Mouse (Mus musculus) myocyte (in vitro differentiated cells): Measurements from ENCODE around the gene Trabd2b.

Experiments
- E2F4 ChIP-seq: IDR thresholded peaks from one replicate; pipeline ENCODE4 v1.6.1; 2011; ENCODE audit warnings: mild to moderate bottlenecking, control low read depth, moderate library complexity; ENCODE audit not compliant: insufficient read depth
- POLR2A ChIP-seq: IDR thresholded peaks from one replicate; pipeline ENCODE4 v1.6.1; 2011; ENCODE audit warnings: low read depth, mild to moderate bottlenecking, control low read depth, moderate library complexity; ENCODE audit not compliant: insufficient read length
- POLR2AphosphoS2 ChIP-seq: IDR thresholded peaks from one replicate; pipeline ENCODE4 v1.6.1; 2011; ENCODE audit warnings: low read depth, control low read depth; ENCODE audit not compliant: insufficient read length

- TF ChIP-seq POLR2A (no peak), POLR2AphosphoS2 (no peak), E2F4 (no peak)
Measured at GRCm38 (mm10) chr4:114511649-114512048, 105.1 kb downstream of the Trabd2b start.
